Mouse (Mus musculus): ENCODE results near the gene Slc6a21.

The Slc6a21 gene

DNA sequence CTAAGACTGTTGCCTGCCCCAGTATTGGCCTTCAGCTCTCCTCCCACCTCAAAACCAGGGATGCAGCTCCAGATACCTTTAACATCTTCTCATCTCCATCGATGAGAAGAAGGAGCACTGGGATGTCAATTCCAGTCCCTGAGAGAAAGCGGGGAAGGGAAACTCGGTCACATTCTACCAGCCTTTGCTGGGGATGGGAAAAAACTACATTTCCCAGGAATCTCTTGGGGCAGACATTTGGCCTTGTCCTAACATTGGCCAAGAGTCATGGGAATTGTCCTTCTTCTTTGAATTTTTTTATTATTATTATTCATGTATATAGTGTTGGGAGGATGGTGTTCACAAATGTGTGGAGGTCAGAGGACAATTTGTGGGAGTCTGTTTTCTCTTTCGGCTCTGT, 44.9 kb downstream of the Slc6a21 start:
- no peak for DNase-seq

- no peak for DNase-seq
These were observed 45.8 kb downstream of the Slc6a21 start for GRCm38 (mm10) chr7:45323069-45323468.

GRCm38 (mm10) chr7:45325800-45326199, 48.5 kb downstream of the Slc6a21 start:
- no peak for DNase-seq

- no peak for DNase-seq
These were observed 51.6 kb downstream of the Slc6a21 start for GRCm38 (mm10) chr7:45328841-45329475.

GRCm38 (mm10) chr7:45331502-45331901, 54.2 kb downstream of the Slc6a21 start:
- no peak for DNase-seq

GRCm38 (mm10) chr7:45332685-45333425, 55.5 kb downstream of the Slc6a21 start:
- DNase-seq: peak; percentile 72 to 73

DNA sequence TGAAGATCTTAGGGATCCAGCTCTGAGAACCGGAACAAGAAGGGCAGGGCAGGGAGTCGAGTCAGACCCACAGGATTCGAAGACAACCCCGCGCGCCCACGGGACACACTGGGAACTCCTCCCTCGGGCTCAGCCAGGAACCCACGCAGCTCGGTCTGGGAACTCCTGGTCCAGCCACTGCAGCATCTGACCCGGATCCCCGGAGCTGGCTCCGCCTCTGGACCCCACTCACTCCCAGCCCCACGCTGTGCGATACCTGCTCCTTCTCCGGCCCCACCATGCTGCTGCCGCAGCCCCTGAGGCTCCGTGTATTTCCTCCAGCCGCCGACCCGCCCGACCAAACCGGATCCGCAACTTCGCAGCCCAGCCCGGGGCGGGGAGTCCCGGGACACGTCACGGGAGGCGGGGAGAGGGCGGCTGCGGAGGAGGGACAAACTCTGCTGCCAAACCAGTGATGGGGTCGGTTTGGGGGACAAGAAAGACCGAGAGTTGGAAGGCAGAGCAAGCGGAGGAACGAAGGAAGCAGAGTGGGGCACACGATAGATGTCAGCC, 56.2 kb downstream of the Slc6a21 start, which contains the start of gene Trpm4:
TSS of gene Trpm4 (minus strand) at position 350 of the 552 bp plus-strand sequence.
- peak; percentile 93 for DNase-seq

DNA sequence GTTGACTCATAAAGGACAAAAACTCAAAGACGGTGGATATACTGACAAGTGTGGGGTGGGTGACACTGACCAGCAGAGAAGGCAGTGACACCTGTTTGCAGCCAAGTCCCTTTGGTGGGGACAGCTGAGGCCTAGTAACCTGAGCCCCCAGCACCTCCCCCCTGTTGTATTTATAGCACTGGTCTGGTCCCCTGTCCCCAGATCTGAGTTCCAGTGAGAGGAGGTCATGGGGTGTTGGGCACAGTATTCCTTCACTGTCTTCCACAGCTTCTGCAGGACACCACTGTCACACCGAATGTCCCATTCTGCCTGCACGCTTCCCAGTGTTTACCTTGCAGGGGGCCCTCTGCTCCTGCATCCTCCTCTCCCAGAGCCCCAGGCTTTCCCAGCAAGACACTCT, 57.3 kb downstream of the Slc6a21 start:
- DNase-seq: no peak

GRCm38 (mm10) chr7:45335056-45335455, 57.7 kb downstream of the Slc6a21 start, which contains the start of gene Hrc:
Hrc (plus strand) TSS chr7:45335290.
- DNase-seq: no peak

DNA sequence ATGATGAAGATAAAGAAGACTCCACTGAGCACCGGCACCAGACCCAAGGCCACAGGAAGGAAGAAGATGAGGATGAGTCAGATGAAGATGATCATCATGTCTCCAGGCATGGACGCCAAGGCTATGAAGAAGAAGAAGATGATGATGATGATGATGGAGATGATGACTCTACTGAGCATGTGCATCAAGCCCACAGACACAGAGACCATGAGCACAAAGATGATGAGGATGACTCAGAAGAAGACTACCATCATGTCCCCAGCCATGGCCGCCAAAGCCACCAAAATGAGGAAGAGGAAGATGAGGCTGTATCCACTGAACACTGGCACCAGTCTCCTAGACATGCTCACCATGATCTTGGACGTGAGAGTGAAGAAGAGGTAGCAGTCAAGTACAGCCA, 59.0 kb downstream of the Slc6a21 start:
- DNase-seq: no peak

DNA sequence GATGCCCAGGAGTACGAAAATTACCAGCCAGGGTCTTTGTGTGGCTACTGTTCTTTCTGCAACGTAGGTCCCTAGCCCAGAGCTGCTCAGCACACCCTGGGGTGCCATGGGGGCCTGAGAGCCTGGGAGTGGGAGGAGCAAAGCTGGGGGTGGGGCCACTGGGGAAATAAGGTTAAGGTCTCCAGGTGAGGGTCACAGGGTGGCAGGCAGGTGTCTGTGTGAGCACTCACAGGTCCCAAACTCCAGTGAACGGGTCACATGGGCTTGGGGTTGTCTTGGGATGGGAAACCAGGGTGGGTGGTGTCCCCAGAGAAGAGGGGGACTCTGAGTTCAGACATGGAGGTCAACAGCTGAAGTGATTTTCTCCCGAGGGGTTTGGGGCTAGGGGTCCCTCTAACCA, 60.2 kb downstream of the Slc6a21 start:
- DNase-seq: no peak

GRCm38 (mm10) chr7:45338161-45338911, 61.0 kb downstream of the Slc6a21 start:
- peak; percentile 64 to 75 for DNase-seq

All from lung, postnatal 4 days (tissue).